ENCODE assay signal across 8 mouse cellular contexts in genomic region chr1:75480036-75480435, GRCm38 (mm10). TPM values are rescaled to one million over a fixed set of nuclear protein-coding genes. Genes with fewer than 3 reads are reported as not detected.
A peak's percentile ranks its signal among the peaks of the same experiment; 100 is the strongest.
DNase-seq lines count a peak whose midpoint lies in the region; ATAC-seq lines count a peak whose summit lies in the region.

No protein-coding gene starts in this region.

- 25% methylated on average over 13 of the region's 13 CpGs for WGBS in heart, embryonic 13.5 days
- 16% methylated on average over 13 of the region's 13 CpGs for WGBS in hindbrain, embryonic 10.5 days
- 15% methylated on average over 13 of the region's 13 CpGs for WGBS in midbrain, embryonic 11.5 days

- H3K9me3 ChIP-seq in heart, embryonic 13.5 days: no peaks in the 10 kb centered on the region
- no peaks in the 10 kb centered on the region for H3K9me3 ChIP-seq in hindbrain, embryonic 10.5 days
- no peaks in the 10 kb centered on the region for H3K9me3 ChIP-seq in midbrain, embryonic 11.5 days (ENCODE audit: control insufficient read depth, low read length)

- no peak overlapping the region for H3K9ac ChIP-seq in heart, embryonic 13.5 days
- peak overlapping the region; percentile 69 for H3K9ac ChIP-seq in midbrain, embryonic 11.5 days (ENCODE audit: low read length)

- ATAC-seq in heart, embryonic 13.5 days (ENCODE audit: extremely low read depth, insufficient number of reproducible peaks, low FRiP score, low TSS enrichment): no peak
- ATAC-seq in midbrain, embryonic 11.5 days (ENCODE audit: low FRiP score): no peak

- H3K27me3 ChIP-seq in heart, embryonic 13.5 days (replicated peaks): peaks cover 71% of the 10 kb centered on the region
- H3K27me3 ChIP-seq in hindbrain, embryonic 10.5 days (ENCODE audit: insufficient read depth, poor library complexity, severe bottlenecking): peaks cover 71% of the 10 kb centered on the region
- peaks cover 17% of the 10 kb centered on the region; the same call in 1 of the 2 replicates for H3K27me3 ChIP-seq in midbrain, embryonic 11.5 days (ENCODE audit: control insufficient read depth, insufficient read depth, low read length)

- H3K4me1 ChIP-seq in heart, embryonic 13.5 days: peaks cover 24% of the 10 kb centered on the region
- peaks cover 46% of the 10 kb centered on the region for H3K4me1 ChIP-seq in hindbrain, embryonic 10.5 days (replicated peaks)
- H3K4me1 ChIP-seq in midbrain, embryonic 11.5 days (ENCODE audit: control insufficient read depth, insufficient read depth, low read length): peaks cover 22% of the 10 kb centered on the region

- peaks cover 23% of the 10 kb centered on the region for H3K36me3 ChIP-seq in heart, embryonic 13.5 days
- peaks cover 43% of the 10 kb centered on the region for H3K36me3 ChIP-seq in hindbrain, embryonic 10.5 days
- peaks cover 14% of the 10 kb centered on the region; the same call in 1 of the 2 replicates for H3K36me3 ChIP-seq in midbrain, embryonic 11.5 days (ENCODE audit: control insufficient read depth, insufficient read depth, low read length)

- DNase-seq in heart, adult 9 months (ENCODE audit: low spot score in 2 of 2): no peak
- DNase-seq in brain, adult 2 months (ENCODE audit: low read depth, low spot score): peak; percentile 24
- no peak for DNase-seq in hindbrain, embryonic 10.5 days (ENCODE audit: low spot score)
- no peak for DNase-seq in midbrain, embryonic 11.5 days (ENCODE audit: low spot score, missing footprints)
- DNase-seq in adrenal gland, postnatal 4 days (ENCODE audit: low spot score in 2 of 2): no peak
- no peak for DNase-seq in adrenal gland, adult 2 months
- no peak for DNase-seq in right cerebral cortex, postnatal 25 days

- H3K4me3 ChIP-seq in heart, embryonic 13.5 days: peak overlapping the region; percentile 69
- H3K4me3 ChIP-seq in hindbrain, embryonic 10.5 days: peak overlapping the region; percentile 88
- peak overlapping the region; percentile 62 for H3K4me3 ChIP-seq in midbrain, embryonic 11.5 days (ENCODE audit: low read depth, low read length)

- peak overlapping the region; percentile 73 for H3K4me2 ChIP-seq in heart, embryonic 13.5 days
- peak overlapping the region; percentile 80 for H3K4me2 ChIP-seq in midbrain, embryonic 11.5 days

- no peak overlapping the region for H3K27ac ChIP-seq in heart, embryonic 13.5 days (replicated peaks)
- H3K27ac ChIP-seq in hindbrain, embryonic 10.5 days: peak overlapping the region; percentile 89
- no peak overlapping the region; the same call in 1 of the 2 replicates for H3K27ac ChIP-seq in midbrain, embryonic 11.5 days (ENCODE audit: low read depth, low read length)

RNA-seq across cellular contexts. Expression of gene Tmem198, which starts 0.7 kb away (rescaled TPM):
- 0.43 and 0.49 TPM in 2 replicates for polyA plus RNA-seq in heart, embryonic 13.5 days (2015; fragmentation: Nextera tagmentation; extraction: Ambion mirVana)
- 8.6 and 20.4 TPM in 2 replicates for polyA plus RNA-seq in hindbrain, embryonic 10.5 days (2016; fragmentation: Nextera tagmentation; extraction: Ambion mirVana)
- polyA plus RNA-seq in midbrain, embryonic 11.5 days (2014; fragmentation: Nextera tagmentation; extraction: Ambion mirVana): 11.6 and 13.0 TPM in 2 replicates
- total RNA-seq in adrenal gland, postnatal 4 days (2021): 1 to 10 TPM; 4.0 to 5.0 TPM
- 1 to 10 TPM; 2.5 to 2.8 TPM for total RNA-seq in adrenal gland, adult 2 months (2021)
- 15.0 and 17.4 TPM in 2 replicates for polyA plus RNA-seq in adrenal gland, adult 2 months (2012; rRNA removed)

RNA-seq across cellular contexts. Expression of gene Chpf, which starts 0.9 kb away (rescaled TPM):
- polyA plus RNA-seq in heart, embryonic 13.5 days (2015; fragmentation: Nextera tagmentation; extraction: Ambion mirVana): 26.0 and 28.6 TPM in 2 replicates
- 25.1 and 29.8 TPM in 2 replicates for polyA plus RNA-seq in hindbrain, embryonic 10.5 days (2016; fragmentation: Nextera tagmentation; extraction: Ambion mirVana)
- polyA plus RNA-seq in midbrain, embryonic 11.5 days (2014; fragmentation: Nextera tagmentation; extraction: Ambion mirVana): 15.2 and 20.8 TPM in 2 replicates
- total RNA-seq in adrenal gland, postnatal 4 days (2021): 10 to 100 TPM; 60.3 to 62.6 TPM
- 10 to 100 TPM; 50.9 to 57.8 TPM for total RNA-seq in adrenal gland, adult 2 months (2021)
- polyA plus RNA-seq in adrenal gland, adult 2 months (2012; rRNA removed): 250 and 268 TPM in 2 replicates

RNA-seq across cellular contexts. Expression of gene Obsl1, which starts 26.2 kb away (rescaled TPM):
- polyA plus RNA-seq in heart, embryonic 13.5 days (2015; fragmentation: Nextera tagmentation; extraction: Ambion mirVana): 91.0 and 93.0 TPM in 2 replicates
- polyA plus RNA-seq in hindbrain, embryonic 10.5 days (2016; fragmentation: Nextera tagmentation; extraction: Ambion mirVana): 37.9 and 44.2 TPM in 2 replicates
- polyA plus RNA-seq in midbrain, embryonic 11.5 days (2014; fragmentation: Nextera tagmentation; extraction: Ambion mirVana): 31.0 and 33.2 TPM in 2 replicates
- 100 to 1,000 TPM; 241 to 242 TPM for total RNA-seq in adrenal gland, postnatal 4 days (2021)
- total RNA-seq in adrenal gland, adult 2 months (2021): 10 to 100 TPM; 35.9 to 56.6 TPM
- polyA plus RNA-seq in adrenal gland, adult 2 months (2012; rRNA removed): 81.5 and 101 TPM in 2 replicates

RNA-seq across cellular contexts. Expression of gene Inha, which starts 26.8 kb away (rescaled TPM):
- 5.5 and 6.0 TPM in 2 replicates for polyA plus RNA-seq in heart, embryonic 13.5 days (2015; fragmentation: Nextera tagmentation; extraction: Ambion mirVana)
- 2.7 TPM in 2 replicates for polyA plus RNA-seq in hindbrain, embryonic 10.5 days (2016; fragmentation: Nextera tagmentation; extraction: Ambion mirVana)
- 1.3 and 1.6 TPM in 2 replicates for polyA plus RNA-seq in midbrain, embryonic 11.5 days (2014; fragmentation: Nextera tagmentation; extraction: Ambion mirVana)
- 10 to 100 TPM; 71.4 to 80.6 TPM for total RNA-seq in adrenal gland, postnatal 4 days (2021)
- 10 to 100 TPM; 15.0 to 38.5 TPM for total RNA-seq in adrenal gland, adult 2 months (2021)
- 193 and 227 TPM in 2 replicates for polyA plus RNA-seq in adrenal gland, adult 2 months (2012; rRNA removed)

RNA-seq across cellular contexts. Expression of gene Asic4, which starts 29.8 kb away (rescaled TPM):
- 0.28 and 0.31 TPM in 2 replicates for polyA plus RNA-seq in heart, embryonic 13.5 days (2015; fragmentation: Nextera tagmentation; extraction: Ambion mirVana)
- 3.8 and 9.3 TPM in 2 replicates for polyA plus RNA-seq in hindbrain, embryonic 10.5 days (2016; fragmentation: Nextera tagmentation; extraction: Ambion mirVana)
- 4.6 and 5.9 TPM in 2 replicates for polyA plus RNA-seq in midbrain, embryonic 11.5 days (2014; fragmentation: Nextera tagmentation; extraction: Ambion mirVana)
- 10 to 100 TPM; 10.4 to 11.9 TPM for total RNA-seq in adrenal gland, postnatal 4 days (2021)
- total RNA-seq in adrenal gland, adult 2 months (2021): 1 to 10 TPM; 3.7 to 6.8 TPM
- 9.5 and 13.6 TPM in 2 replicates for polyA plus RNA-seq in adrenal gland, adult 2 months (2012; rRNA removed)
